Mouse (Mus musculus) midbrain, embryonic 12.5 days (tissue): ENCODE data around the gene Sspn. TPM values are rescaled to one million over a fixed set of nuclear protein-coding genes. Genes with fewer than 3 reads are reported as not detected.

ENCODE experiments used
- ATAC-seq: fragments of 200-750 bp; cut with Nextera tagmentation; 2 replicates; pipeline ENCODE4 v1.8.0; 2017; ENCODE audit warnings: low read depth, moderate TSS enrichment, moderate library complexity; ENCODE audit not compliant: low FRiP score
- H3K27ac ChIP-seq: fragments of 300-500 bp; sonication (generic); replicated peaks from 2 replicates; pipeline ENCODE4 v1.5.1; 2016; ENCODE audit warnings: mild to moderate bottlenecking
- H3K27me3 ChIP-seq: fragments of 300-500 bp; sonication (generic); 2 replicates; pipeline ENCODE4 v1.6.1; 2016; ENCODE audit warnings: mild to moderate bottlenecking
- H3K36me3 ChIP-seq: fragments of 300-500 bp; sonication (generic); 2 replicates; pipeline ENCODE4 v1.6.1; 2016
- H3K4me1 ChIP-seq: fragments of 300-500 bp; sonication (generic); 2 replicates; pipeline ENCODE4 v1.6.1; 2016
- H3K4me2 ChIP-seq: fragments of 300-500 bp; sonication (generic); replicated peaks from 2 replicates; pipeline ENCODE4 v1.6.1; 2016; ENCODE audit warnings: mild to moderate bottlenecking, moderate library complexity
- H3K4me3 ChIP-seq: fragments of 300-500 bp; sonication (generic); 2 replicates; pipeline ENCODE4 v1.5.1; 2016; ENCODE audit warnings: mild to moderate bottlenecking
- H3K9ac ChIP-seq: fragments of 300-500 bp; sonication (generic); replicated peaks from 2 replicates; pipeline ENCODE4 v1.6.1; 2016; ENCODE audit warnings: mild to moderate bottlenecking, moderate library complexity
- H3K9me3 ChIP-seq: fragments of 300-500 bp; sonication (generic); 2 replicates; pipeline ENCODE4 v1.6.1; 2016; ENCODE audit warnings: mild to moderate bottlenecking
- WGBS: fragments of 180-500 bp; shearing (Covaris S2); methylation state at CpG from one replicate; pipeline ENCODE4 v1.1.7; 2016; 5-methylcytosine and 5-hydroxymethylcytosine counted together
- polyA plus RNA-seq: library from polyadenylated mRNA; unstranded; fragments of >200 nt; fragmentation: Nextera tagmentation; extraction: Ambion mirVana; gene quantifications from 2 replicates; pipeline ENCODE4 v1.2.1, GENCODE M21; 2016

Sspn gene
- polyA plus RNA-seq, 1 experiment from 2014 or later, result 4.8 TPM

GRCm38 (mm10) chr6:145936511-145936910 is 5.1 kb downstream of the Sspn start:
- Histone ChIP-seq H3K27ac (no peak overlapping the region), H3K36me3 (no peaks in the 10 kb centered on the region), H3K9me3 (no peaks in the 10 kb centered on the region), H3K4me2 (no peak overlapping the region), H3K4me3 (no peak overlapping the region), H3K4me1 (peaks cover 16% of the 10 kb centered on the region), H3K9ac (no peak overlapping the region), H3K27me3 (no peaks in the 10 kb centered on the region)
- no peak for ATAC-seq
- 91% methylated on average over 4 of the region's 4 CpGs for WGBS

- Histone ChIP-seq H3K4me1 (no peaks in the 10 kb centered on the region), H3K4me2 (no peak overlapping the region), H3K27ac (no peak overlapping the region), H3K4me3 (no peak overlapping the region), H3K36me3 (no peaks in the 10 kb centered on the region), H3K9me3 (no peaks in the 10 kb centered on the region), H3K9ac (no peak overlapping the region), H3K27me3 (no peaks in the 10 kb centered on the region)
- WGBS, result 79% methylated on average over 6 of the region's 6 CpGs
- ATAC-seq, result no peak
These were observed 9.4 kb downstream of the Sspn start for GRCm38 (mm10) chr6:145940852-145941251.

- Histone ChIP-seq H3K9ac (no peak overlapping the region), H3K4me3 (no peak overlapping the region), H3K27me3 (no peaks in the 10 kb centered on the region), H3K4me1 (no peaks in the 10 kb centered on the region), H3K36me3 (no peaks in the 10 kb centered on the region), H3K27ac (no peak overlapping the region), H3K4me2 (no peak overlapping the region), H3K9me3 (no peaks in the 10 kb centered on the region)
- ATAC-seq, result no peak
- 81% methylated on average over 12 of the region's 12 CpGs for WGBS
These were observed 11.0 kb downstream of the Sspn start for GRCm38 (mm10) chr6:145942263-145942966.

- 91% methylated on average over 3 of the region's 3 CpGs for WGBS
- H3K9me3 ChIP-seq, result no peaks in the 10 kb centered on the region
- 0 out of 2 replicates have a peak, but pooled peaks cover 1% of the 10 kb centered on the region for H3K4me1 ChIP-seq
- H3K4me3 ChIP-seq, result no peak overlapping the region
- no peak overlapping the region for H3K4me2 ChIP-seq
- no peak overlapping the region for H3K9ac ChIP-seq
- H3K36me3 ChIP-seq, result no peaks in the 10 kb centered on the region
- H3K27ac ChIP-seq, result no peak overlapping the region
- H3K27me3 ChIP-seq, result no peaks in the 10 kb centered on the region
- no peak for ATAC-seq
These were observed 12.0 kb downstream of the Sspn start for GRCm38 (mm10) chr6:145943414-145943813.

- no peak overlapping the region for H3K27ac ChIP-seq
- 0 out of 2 replicates have a peak, but pooled peaks cover 3% of the 10 kb centered on the region for H3K4me1 ChIP-seq
- no peak for ATAC-seq
- H3K27me3 ChIP-seq, result no peaks in the 10 kb centered on the region
- H3K9me3 ChIP-seq, result no peaks in the 10 kb centered on the region
- WGBS, result 88% methylated on average over 11 of the region's 11 CpGs
- H3K4me3 ChIP-seq, result no peak overlapping the region
- no peak overlapping the region for H3K4me2 ChIP-seq
- H3K36me3 ChIP-seq, result no peaks in the 10 kb centered on the region
- H3K9ac ChIP-seq, result no peak overlapping the region
These were observed 14.4 kb downstream of the Sspn start for GRCm38 (mm10) chr6:145945700-145946344.

GRCm38 (mm10) chr6:145949049-145949448 is 17.6 kb downstream of the Sspn start:
- H3K9me3 ChIP-seq, result no peaks in the 10 kb centered on the region
- ATAC-seq, result no peak
- no peak overlapping the region for H3K4me3 ChIP-seq
- no peak overlapping the region for H3K4me2 ChIP-seq
- H3K27ac ChIP-seq, result no peak overlapping the region
- H3K4me1 ChIP-seq, result 0 out of 2 replicates have a peak, but pooled peaks cover 3% of the 10 kb centered on the region
- WGBS, result 40% methylated on average over 4 of the region's 4 CpGs
- H3K36me3 ChIP-seq, result no peaks in the 10 kb centered on the region
- no peak overlapping the region for H3K9ac ChIP-seq
- no peaks in the 10 kb centered on the region for H3K27me3 ChIP-seq

- no peak overlapping the region for H3K4me2 ChIP-seq
- H3K4me1 ChIP-seq, result 0 out of 2 replicates have a peak, but pooled peaks cover 3% of the 10 kb centered on the region
These were observed 19.2 kb downstream of the Sspn start for GRCm38 (mm10) chr6:145950626-145951025.

GRCm38 (mm10) chr6:145952594-145952993 is 21.2 kb downstream of the Sspn start:
- ATAC-seq, result no peak
- no peaks in the 10 kb centered on the region for H3K9me3 ChIP-seq
- no peak overlapping the region for H3K27ac ChIP-seq
- H3K4me1 ChIP-seq, result 0 out of 2 replicates have a peak, but pooled peaks cover 5% of the 10 kb centered on the region
- no peak overlapping the region for H3K4me3 ChIP-seq
- WGBS, result 82% methylated on average over 3 of the region's 3 CpGs
- no peaks in the 10 kb centered on the region for H3K36me3 ChIP-seq
- no peaks in the 10 kb centered on the region for H3K27me3 ChIP-seq
- H3K9ac ChIP-seq, result no peak overlapping the region
- H3K4me2 ChIP-seq, result no peak overlapping the region

More at GRCm38 (mm10) chr6:145950626-145951025, 19.2 kb downstream of the Sspn start:
- Histone ChIP-seq H3K27ac (no peak overlapping the region), H3K9ac (no peak overlapping the region), H3K27me3 (no peaks in the 10 kb centered on the region), H3K4me3 (no peak overlapping the region), H3K36me3 (no peaks in the 10 kb centered on the region), H3K9me3 (no peaks in the 10 kb centered on the region)
- ATAC-seq, result no peak
- WGBS, result 91% methylated on average over 5 of the region's 5 CpGs

GRCm38 (mm10) chr6:145953121-145953896 is 21.9 kb downstream of the Sspn start:
- no peak overlapping the region for H3K27ac ChIP-seq
- H3K9ac ChIP-seq, result no peak overlapping the region
- no peak overlapping the region for H3K4me3 ChIP-seq
- no peaks in the 10 kb centered on the region for H3K27me3 ChIP-seq
- H3K4me2 ChIP-seq, result no peak overlapping the region
- H3K4me1 ChIP-seq, result 0 out of 2 replicates have a peak, but pooled peaks cover 6% of the 10 kb centered on the region
- H3K36me3 ChIP-seq, result no peaks in the 10 kb centered on the region
- H3K9me3 ChIP-seq, result no peaks in the 10 kb centered on the region
- 57% methylated on average over 13 of the region's 13 CpGs for WGBS
- ATAC-seq, result no peak

GRCm38 (mm10) chr6:145957427-145957965 is 26.1 kb downstream of the Sspn start:
- Histone ChIP-seq H3K4me1 (0 out of 2 replicates have a peak, but pooled peaks cover 6% of the 10 kb centered on the region), H3K9me3 (no peaks in the 10 kb centered on the region), H3K36me3 (no peaks in the 10 kb centered on the region), H3K4me3 (no peak overlapping the region), H3K27me3 (no peaks in the 10 kb centered on the region), H3K9ac (no peak overlapping the region), H3K27ac (no peak overlapping the region), H3K4me2 (no peak overlapping the region)
- ATAC-seq, result no peak
- WGBS, result 74% methylated on average over 6 of the region's 6 CpGs

- Histone ChIP-seq H3K27ac (no peak overlapping the region), H3K4me3 (no peak overlapping the region), H3K9me3 (no peaks in the 10 kb centered on the region), H3K4me1 (0 out of 2 replicates have a peak, but pooled peaks cover 6% of the 10 kb centered on the region), H3K4me2 (no peak overlapping the region), H3K27me3 (no peaks in the 10 kb centered on the region), H3K36me3 (no peaks in the 10 kb centered on the region), H3K9ac (no peak overlapping the region)
- 45% methylated on average over 5 of the region's 5 CpGs for WGBS
- no peak for ATAC-seq
These were observed 26.6 kb downstream of the Sspn start for GRCm38 (mm10) chr6:145958070-145958469.
